Mouse (Mus musculus): ENCODE measurements around the gene Zkscan4. TPM values are rescaled to one million over a fixed set of nuclear protein-coding genes. Genes with fewer than 3 reads are reported as not detected.
"Not testable (repeated sequence)": the region's sequence is repeated elsewhere in the genome, so short reads cannot be mapped to it uniquely, and the experiment has no call there.

Gene Zkscan4
- polyA plus RNA-seq, 1 experiment = 2.2 TPM

DNA sequence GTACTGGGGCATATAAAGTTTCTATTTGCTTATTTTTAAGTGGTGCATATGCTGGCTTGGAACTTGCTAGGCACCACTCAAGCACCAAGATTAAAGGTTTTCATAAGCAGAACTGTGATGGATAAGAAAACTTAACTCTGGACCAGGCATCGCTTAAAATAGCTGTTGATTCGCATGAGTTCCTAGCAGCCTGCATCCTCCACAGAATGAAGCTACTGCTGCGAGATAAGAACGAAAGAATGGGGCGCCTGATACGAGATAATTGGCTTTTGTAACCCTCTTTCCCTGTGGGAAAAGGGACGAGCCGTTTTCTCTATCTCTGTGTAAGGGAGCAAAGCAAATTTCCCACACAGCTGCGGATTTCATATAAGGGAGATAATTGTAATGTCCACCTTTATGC is 9.6 kb upstream of the Zkscan4 start:
- H3K4me1 ChIP-seq (ENCODE audit: control insufficient read depth, insufficient read depth, insufficient read length, low read length) = 0 out of 2 replicates have a peak, but pooled peaks cover 2% of the 10 kb centered on the region
- H3K27ac ChIP-seq (replicated peaks; ENCODE audit: low read depth, low read length) = no peak overlapping the region
- H3K4me3 ChIP-seq (ENCODE audit: insufficient read depth, low read depth, low read length) = 0 out of 2 replicates have a peak overlapping the region, but pooled peaks have one; percentile 14

DNA sequence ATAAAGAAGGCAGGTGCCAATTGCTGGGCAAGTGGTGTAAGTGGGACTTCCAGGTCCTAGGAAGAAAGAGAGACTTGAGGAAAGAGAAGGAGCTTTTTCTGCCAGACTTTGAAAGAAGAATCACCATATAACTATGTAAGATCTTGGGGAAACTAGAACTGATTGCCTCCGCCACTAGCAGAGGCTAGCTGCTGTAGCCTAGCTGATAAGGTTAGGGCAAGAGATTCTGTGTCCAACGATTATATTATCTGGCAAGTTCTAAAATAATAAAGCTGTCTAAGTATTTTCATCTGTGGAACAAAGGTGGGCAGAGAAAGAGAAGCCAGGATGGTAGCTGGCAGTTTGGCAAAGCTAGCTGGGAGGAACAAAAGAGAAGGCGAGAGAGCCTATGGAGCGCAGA is 6.3 kb upstream of the Zkscan4 start:
- Histone ChIP-seq H3K4me1 (ENCODE audit: control insufficient read depth, insufficient read depth, insufficient read length, low read length) (0 out of 2 replicates have a peak, but pooled peaks cover 2% of the 10 kb centered on the region), H3K4me3 (ENCODE audit: insufficient read depth, low read depth, low read length) (no peak overlapping the region), H3K27ac (replicated peaks; ENCODE audit: low read depth, low read length) (no peak overlapping the region)

DNA sequence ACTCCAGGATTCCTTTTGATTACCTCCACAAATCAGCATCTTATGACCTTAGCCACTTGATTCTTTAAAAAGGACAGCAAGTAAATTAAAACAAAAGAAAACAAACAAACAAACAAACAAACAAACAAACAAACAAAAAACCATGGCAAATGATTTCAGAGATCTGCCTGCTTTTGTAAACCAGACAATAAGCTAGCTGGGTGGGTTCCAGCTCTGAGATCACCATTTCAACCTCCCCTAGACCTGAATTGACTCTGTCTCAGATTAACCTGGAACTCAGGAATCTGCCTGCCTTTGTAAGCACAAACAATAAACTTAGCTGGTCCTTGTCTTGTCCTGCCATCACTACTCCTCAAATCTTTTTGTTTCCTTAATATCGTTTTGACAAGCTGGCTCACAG is 8.2 kb downstream of the Zkscan4 start:
- Histone ChIP-seq H3K4me1 (ENCODE audit: control insufficient read depth, insufficient read depth, insufficient read length, low read length) (no peaks in the 10 kb centered on the region), H3K4me3 (ENCODE audit: insufficient read depth, low read depth, low read length) (no peak overlapping the region), H3K27ac (replicated peaks; ENCODE audit: low read depth, low read length) (no peak overlapping the region)

DNA sequence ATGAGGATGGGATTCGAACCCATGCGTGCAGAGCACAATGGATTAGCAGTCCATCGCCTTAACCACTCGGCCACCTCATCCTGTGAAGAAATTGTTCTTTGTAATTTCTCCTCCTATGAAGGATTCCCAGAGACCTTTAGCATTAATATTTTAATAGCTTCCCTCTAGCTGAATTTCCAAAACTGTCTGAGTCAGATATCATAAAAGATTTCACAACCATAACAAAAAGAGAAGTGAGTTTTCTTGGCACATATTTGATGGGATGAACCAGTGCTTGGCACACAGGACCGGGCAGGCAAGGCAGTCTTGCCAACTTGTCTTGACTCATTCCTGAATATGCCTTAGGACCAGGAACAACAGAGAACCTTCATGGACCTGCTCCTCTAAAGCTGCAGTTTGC is 14.1 kb downstream of the Zkscan4 start:
- Histone ChIP-seq H3K4me1 (ENCODE audit: control insufficient read depth, insufficient read depth, insufficient read length, low read length) (no peaks in the 10 kb centered on the region), H3K4me3 (ENCODE audit: insufficient read depth, low read depth, low read length) (no peak overlapping the region), H3K27ac (replicated peaks; ENCODE audit: low read depth, low read length) (no peak overlapping the region)

DNA sequence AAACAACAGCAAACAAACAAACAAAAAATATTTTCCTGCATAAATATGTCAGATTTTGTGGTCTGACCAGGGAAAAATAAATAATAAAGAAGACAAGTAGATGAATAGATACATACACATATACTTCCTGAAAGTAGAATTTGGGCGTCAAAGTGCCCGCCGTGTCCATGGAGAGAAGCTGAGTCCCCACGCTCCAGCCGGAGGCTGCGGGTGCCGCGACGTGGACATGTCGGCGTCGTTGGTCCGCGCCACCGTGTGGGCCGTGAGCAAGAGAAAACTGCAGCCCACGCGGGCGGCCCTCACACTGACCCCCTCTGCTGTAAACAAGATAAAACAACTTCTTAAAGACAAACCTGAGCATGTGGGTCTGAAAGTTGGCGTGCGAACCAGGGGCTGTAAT is 16.4 kb downstream of the Zkscan4 start, which contains the start of gene AK157302:
TSS of gene AK157302 (plus strand) at position 144 of the 400 bp plus-strand sequence.
- H3K27ac ChIP-seq (replicated peaks; ENCODE audit: low read depth, low read length) = no peak within 1 kb of the TSS
- no peak within 1 kb of the TSS for H3K4me3 ChIP-seq (ENCODE audit: insufficient read depth, low read depth, low read length)

DNA sequence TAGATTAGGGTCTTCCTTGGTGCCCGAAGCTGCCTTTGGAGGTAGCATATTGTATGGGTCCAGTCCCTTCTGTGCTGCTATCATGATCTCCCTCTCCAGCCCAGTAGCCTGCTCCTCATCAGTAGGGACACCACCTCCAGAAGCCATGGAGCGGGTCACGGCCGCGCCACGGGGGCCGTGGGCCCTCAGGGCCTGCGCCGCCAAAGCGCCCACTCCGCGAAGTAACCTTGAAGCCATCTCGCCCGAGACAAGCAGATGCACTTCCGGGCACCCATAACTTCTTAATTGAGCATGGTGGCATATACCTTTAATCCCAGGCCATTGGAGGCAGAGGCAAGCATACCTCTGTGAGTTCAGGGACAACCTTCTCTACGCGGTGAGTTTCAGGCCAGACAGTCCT is 22.5 kb downstream of the Zkscan4 start, which contains the start of gene Gm11273:
TSS of gene Gm11273 (minus strand) at position 237 of the 400 bp plus-strand sequence.
- H3K4me1 ChIP-seq (ENCODE audit: control insufficient read depth, insufficient read depth, insufficient read length, low read length); H3K27ac ChIP-seq (replicated peaks; ENCODE audit: low read depth, low read length); H3K4me3 ChIP-seq (ENCODE audit: insufficient read depth, low read depth, low read length): not testable (repeated sequence)

More for the DNA sequence above, 16.4 kb downstream of the Zkscan4 start, which contains the start of gene AK157302:
- no peaks in the 10 kb centered on the region for H3K4me1 ChIP-seq (ENCODE audit: control insufficient read depth, insufficient read depth, insufficient read length, low read length)

DNA sequence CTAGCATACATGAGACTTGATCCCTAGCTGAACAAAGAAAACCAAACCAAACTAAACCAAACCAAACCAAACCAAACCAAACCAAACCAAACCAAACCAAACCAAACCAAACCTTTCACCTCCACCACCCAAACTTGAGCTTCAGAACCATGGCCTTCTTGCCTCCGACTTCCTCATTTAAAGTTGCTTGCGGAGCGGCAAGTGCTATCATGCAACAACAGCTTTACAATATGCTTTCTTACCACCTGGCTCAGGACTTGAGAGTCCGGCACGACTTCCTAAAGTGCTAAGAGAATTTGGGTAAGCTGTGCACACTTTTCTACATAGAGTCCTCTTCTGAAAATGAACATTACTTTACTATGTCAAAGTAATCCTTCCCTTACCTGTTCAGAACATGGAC is 23.6 kb downstream of the Zkscan4 start:
- Histone ChIP-seq H3K4me3 (ENCODE audit: insufficient read depth, low read depth, low read length) (no peak overlapping the region), H3K27ac (replicated peaks; ENCODE audit: low read depth, low read length) (no peak overlapping the region), H3K4me1 (ENCODE audit: control insufficient read depth, insufficient read depth, insufficient read length, low read length) (no peaks in the 10 kb centered on the region)

DNA sequence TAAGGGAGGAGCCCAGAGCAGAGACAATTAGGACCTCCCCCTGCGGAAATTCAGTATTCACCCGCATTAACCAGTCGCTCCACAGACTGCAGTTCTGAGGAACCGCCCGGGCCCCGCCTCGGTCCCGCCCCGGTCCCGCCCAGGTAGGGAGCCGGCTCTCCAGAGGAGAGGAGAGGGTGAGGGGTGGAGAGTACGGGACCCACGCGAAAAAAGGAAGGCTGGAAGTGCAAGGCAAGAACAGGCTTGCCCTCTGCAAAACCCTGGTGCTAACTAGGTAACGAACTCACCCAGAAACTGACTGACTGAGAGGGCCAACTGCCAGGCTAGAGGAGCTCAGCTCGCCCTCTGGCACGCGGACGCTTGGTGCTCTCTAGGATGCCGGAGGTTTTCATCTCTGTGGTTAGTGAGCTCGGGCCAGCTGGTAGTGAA is 27.5 kb downstream of the Zkscan4 start:
- Histone ChIP-seq H3K4me1 (ENCODE audit: control insufficient read depth, insufficient read depth, insufficient read length, low read length) (no peaks in the 10 kb centered on the region), H3K27ac (replicated peaks; ENCODE audit: low read depth, low read length) (peak overlapping the region; percentile 74), H3K4me3 (ENCODE audit: insufficient read depth, low read depth, low read length) (peak overlapping the region; percentile 83)

DNA sequence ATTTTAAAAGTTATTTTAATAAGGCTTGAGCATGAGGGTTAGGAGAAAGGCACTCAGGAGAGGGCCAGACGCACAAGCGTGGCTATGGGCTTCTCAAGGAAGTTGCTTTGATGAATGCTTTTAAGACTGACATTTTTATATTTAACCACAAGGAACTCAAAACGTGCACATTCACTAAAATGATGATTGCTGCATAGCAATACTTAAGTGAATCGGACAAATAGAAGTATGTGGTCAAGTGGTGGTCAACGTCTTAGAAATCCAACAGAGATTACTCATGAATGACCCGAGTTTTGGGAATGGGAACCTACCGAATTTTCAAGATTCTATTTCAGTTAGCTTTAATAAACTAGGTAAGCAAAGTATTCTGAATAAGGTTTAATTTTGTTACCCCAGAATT is 51.4 kb downstream of the Zkscan4 start:
- no peak overlapping the region for H3K27ac ChIP-seq (replicated peaks; ENCODE audit: low read depth, low read length)
- H3K4me3 ChIP-seq (ENCODE audit: insufficient read depth, low read depth, low read length) = no peak overlapping the region
- peaks cover 4% of the 10 kb centered on the region; the same call in 1 of the 2 replicates for H3K4me1 ChIP-seq (ENCODE audit: control insufficient read depth, insufficient read depth, insufficient read length, low read length)

DNA sequence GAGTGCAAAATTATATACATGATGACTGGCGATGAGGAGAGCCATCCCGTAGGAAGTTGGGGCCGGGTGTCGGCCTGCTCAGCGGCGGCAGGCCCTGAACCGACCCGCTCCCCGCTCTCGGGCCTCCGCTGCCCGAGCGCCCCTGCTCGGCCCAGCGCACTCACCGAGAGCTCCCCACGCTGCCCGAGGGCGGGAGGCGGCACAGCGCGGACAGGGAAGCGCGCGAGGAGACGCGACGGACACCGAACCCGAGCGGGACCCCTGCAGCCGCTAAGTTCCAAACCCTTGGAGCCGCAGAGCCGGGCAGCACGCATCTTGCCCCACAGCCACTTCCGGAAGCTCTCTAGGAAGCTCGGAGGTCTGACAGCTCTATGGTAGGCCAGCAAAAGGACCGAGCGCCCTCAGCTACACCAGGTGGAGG is 52.1 kb downstream of the Zkscan4 start, which contains the start of gene Zkscan8:
TSS of gene Zkscan8 (minus strand) at position 340 of the 421 bp plus-strand sequence.
- Histone ChIP-seq H3K4me1 (ENCODE audit: control insufficient read depth, insufficient read depth, insufficient read length, low read length) (peaks cover 4% of the 10 kb centered on the region; the same call in 1 of the 2 replicates), H3K27ac (replicated peaks; ENCODE audit: low read depth, low read length) (peak within 1 kb of the TSS; percentile 72), H3K4me3 (ENCODE audit: insufficient read depth, low read depth, low read length) (peak within 1 kb of the TSS; percentile 99)

Other genes starting within 250 kb of the Zkscan4 start
- not detected in 2 replicates for gene Gpx5, start 186.2 kb upstream of the Zkscan4 start, polyA plus RNA-seq (2012; ENCODE audit: insufficient read depth, insufficient read length, missing spikeins)
- gene Gpx6, start 166.8 kb upstream of the Zkscan4 start, polyA plus RNA-seq (2012; ENCODE audit: insufficient read depth, insufficient read length, missing spikeins) = not detected in 2 replicates
- not detected in 2 replicates for gene Olfr1367, start 132.0 kb upstream of the Zkscan4 start, polyA plus RNA-seq (2012; ENCODE audit: insufficient read depth, insufficient read length, missing spikeins)
- gene Zscan12, start 116.1 kb upstream of the Zkscan4 start, polyA plus RNA-seq (2012; ENCODE audit: insufficient read depth, insufficient read length, missing spikeins) = 2.5 and 3.3 TPM in 2 replicates
- gene Zkscan3, start 76.2 kb upstream of the Zkscan4 start, polyA plus RNA-seq (2012; ENCODE audit: insufficient read depth, insufficient read length, missing spikeins) = 22.9 and 36.8 TPM in 2 replicates
- 0.42 TPM in 1 of 2 replicates, not detected in the other for gene Pgbd1, start 37.8 kb upstream of the Zkscan4 start, polyA plus RNA-seq (2012; ENCODE audit: insufficient read depth, insufficient read length, missing spikeins)
- gene Zscan26, start 25.2 kb upstream of the Zkscan4 start, polyA plus RNA-seq (2012; ENCODE audit: insufficient read depth, insufficient read length, missing spikeins) = 16.1 and 18.3 TPM in 2 replicates
- gene Nkapl, start 10.4 kb upstream of the Zkscan4 start, polyA plus RNA-seq (2012; ENCODE audit: insufficient read depth, insufficient read length, missing spikeins) = 1.3 and 2.5 TPM in 2 replicates
- gene Gm10065, start 534 bp downstream of the Zkscan4 start, polyA plus RNA-seq (2012; ENCODE audit: insufficient read depth, insufficient read length, missing spikeins) = not detected in 2 replicates
- gene AK157302, start 16.3 kb downstream of the Zkscan4 start, polyA plus RNA-seq (2012; ENCODE audit: insufficient read depth, insufficient read length, missing spikeins) = 1.6 TPM in 1 of 2 replicates, not detected in the other
- gene Gm11273, start 22.5 kb downstream of the Zkscan4 start, polyA plus RNA-seq (2012; ENCODE audit: insufficient read depth, insufficient read length, missing spikeins) = 124 and 176 TPM in 2 replicates
- 6.0 and 6.4 TPM in 2 replicates for gene Zkscan8, start 52.2 kb downstream of the Zkscan4 start, polyA plus RNA-seq (2012; ENCODE audit: insufficient read depth, insufficient read length, missing spikeins)
- not detected in 2 replicates for gene Olfr1366, start 63.9 kb downstream of the Zkscan4 start, polyA plus RNA-seq (2012; ENCODE audit: insufficient read depth, insufficient read length, missing spikeins)
- gene Olfr1535, start 81.0 kb downstream of the Zkscan4 start, polyA plus RNA-seq (2012; ENCODE audit: insufficient read depth, insufficient read length, missing spikeins) = not detected in 2 replicates
- gene Olfr1364, start 102.9 kb downstream of the Zkscan4 start, polyA plus RNA-seq (2012; ENCODE audit: insufficient read depth, insufficient read length, missing spikeins) = not detected in 2 replicates
- gene Olfr1362, start 135.1 kb downstream of the Zkscan4 start, polyA plus RNA-seq (2012; ENCODE audit: insufficient read depth, insufficient read length, missing spikeins) = not detected in 2 replicates
- not detected in 2 replicates for gene Olfr11, start 163.6 kb downstream of the Zkscan4 start, polyA plus RNA-seq (2012; ENCODE audit: insufficient read depth, insufficient read length, missing spikeins)
- not detected in 2 replicates for gene Olfr1361, start 184.5 kb downstream of the Zkscan4 start, polyA plus RNA-seq (2012; ENCODE audit: insufficient read depth, insufficient read length, missing spikeins)
- not detected in 2 replicates for gene Olfr1360, start 198.5 kb downstream of the Zkscan4 start, polyA plus RNA-seq (2012; ENCODE audit: insufficient read depth, insufficient read length, missing spikeins)
- gene Olfr1359, start 219.2 kb downstream of the Zkscan4 start, polyA plus RNA-seq (2012; ENCODE audit: insufficient read depth, insufficient read length, missing spikeins) = not detected in 2 replicates
- not detected in 2 replicates for gene Hist1h2bl, start 237.2 kb downstream of the Zkscan4 start, polyA plus RNA-seq (2012; ENCODE audit: insufficient read depth, insufficient read length, missing spikeins)
- gene Hist1h2ai, start 237.5 kb downstream of the Zkscan4 start, polyA plus RNA-seq (2012; ENCODE audit: insufficient read depth, insufficient read length, missing spikeins) = not detected in 2 replicates
- not detected in 2 replicates for gene Hist1h3h, start 238.8 kb downstream of the Zkscan4 start, polyA plus RNA-seq (2012; ENCODE audit: insufficient read depth, insufficient read length, missing spikeins)
- gene Hist1h2bm, start 243.1 kb downstream of the Zkscan4 start, polyA plus RNA-seq (2012; ENCODE audit: insufficient read depth, insufficient read length, missing spikeins) = not detected in 2 replicates